Mouse (Mus musculus) heart, postnatal 0 days (tissue): ENCODE measurements around the gene Mysm1.

Experiments used
- CTCF ChIP-seq: IDR thresholded peaks from 2 replicates; pipeline ENCODE4 v1.5.1; 2016; ENCODE audit warnings: antibody characterized with exemption, control low read depth, low read depth
- EP300 ChIP-seq: IDR thresholded peaks from 2 replicates; pipeline ENCODE4 v1.6.1; 2016; ENCODE audit warnings: antibody characterized with exemption, low read depth

DNA sequence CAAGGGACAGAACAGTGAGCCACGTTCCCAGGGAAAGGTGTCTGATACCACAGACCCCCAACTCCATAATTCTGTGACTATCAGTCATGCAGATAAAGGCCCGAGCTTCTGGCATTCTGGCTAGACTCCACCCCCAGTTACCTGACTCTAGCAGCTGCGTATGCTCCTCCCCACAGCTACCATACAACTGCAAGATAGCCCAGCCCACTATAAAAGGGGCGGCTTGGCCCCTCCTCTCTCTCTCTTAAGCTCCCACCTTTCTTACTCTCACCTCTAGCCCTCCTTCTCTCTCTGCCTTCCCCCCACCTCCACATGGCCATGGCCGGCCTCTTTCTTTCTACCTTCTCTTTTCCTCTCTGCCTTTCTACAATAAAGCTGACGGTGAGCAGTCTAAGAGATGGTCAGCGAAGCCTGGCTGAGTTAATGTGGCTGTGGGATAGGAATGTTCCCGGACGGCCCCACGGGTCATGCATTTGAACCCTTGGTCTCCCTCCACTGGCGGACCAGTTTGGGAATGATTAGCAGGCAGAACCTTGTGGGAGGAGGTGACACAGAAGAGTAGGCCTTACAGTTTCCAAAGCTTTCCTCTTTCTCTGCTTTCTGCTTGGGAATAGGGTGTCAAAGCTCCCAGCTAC lies 37.6 kb downstream of the Mysm1 start:
- TF ChIP-seq CTCF, result no peak
- no peak for TF ChIP-seq EP300
